11 mouse cellular contexts compared by ENCODE assay signal in the genomic region with DNA sequence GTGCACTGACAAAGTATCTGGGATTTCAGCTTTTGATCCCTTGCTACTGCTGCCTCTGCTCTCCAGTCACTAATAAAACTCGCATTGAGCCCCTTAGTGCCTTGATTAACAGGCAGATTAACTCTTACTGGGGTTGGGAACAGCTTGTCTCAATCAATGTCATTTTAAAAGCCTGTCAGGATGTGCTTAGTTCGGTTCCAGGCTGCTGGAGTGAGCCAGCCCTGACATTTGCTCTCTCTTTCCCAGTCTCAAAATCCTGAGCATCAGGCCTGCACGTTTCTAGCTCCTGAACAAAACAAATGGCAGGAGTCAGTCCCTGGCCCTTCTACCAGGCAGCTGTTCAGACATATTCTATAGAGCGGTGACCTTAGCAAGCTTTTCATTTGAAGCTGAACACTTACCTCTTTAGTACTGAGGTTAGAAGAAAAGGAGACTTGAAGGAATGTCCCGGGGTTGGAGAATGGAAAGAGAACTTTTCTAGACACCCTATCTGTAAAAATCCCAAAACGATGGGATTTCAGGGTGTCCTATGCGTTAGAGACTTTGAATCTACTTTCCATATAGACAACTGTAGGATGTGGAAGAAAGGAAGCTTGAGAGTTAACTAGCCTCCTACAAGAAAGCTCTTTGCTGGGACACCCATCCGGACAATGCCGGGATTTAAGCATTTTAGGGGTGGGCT. TPM values are rescaled to one million over a fixed set of nuclear protein-coding genes. Genes with fewer than 3 reads are reported as not detected.
A peak's percentile ranks its signal among the peaks of the same experiment; 100 is the strongest.
DNase-seq lines count a peak whose midpoint lies in the region; ATAC-seq and TF ChIP-seq lines count a peak whose summit lies in the region.
"Had no signal": no experiment of that assay in that cellular context is flagged by ENCODE, and none has a peak within 500 bp of the region (broad histone marks: within the 10 kb centered on the region; RNA-seq: fewer than 3 reads in every experiment).

No protein-coding gene starts in this region.

- no peak for DNase-seq in layer of hippocampus, adult 2 months (ENCODE audit: low spot score in 2 of 2)
- DNase-seq in layer of hippocampus, adult 11-12 months (ENCODE audit: low spot score): no peak
- DNase-seq in embryonic facial prominence, embryonic 14.5 days (ENCODE audit: low spot score): no peak
- no peak for DNase-seq in hindbrain, embryonic 14.5 days (ENCODE audit: low spot score)
- no peak for DNase-seq in urinary bladder, adult 18-20 months (ENCODE audit: low spot score in 2 of 2)
- DNase-seq: heart, postnatal 36 days had no signal

- H3K27ac ChIP-seq in layer of hippocampus, adult 2 months: peak overlapping the region; percentile 47; the same call in 1 of the 2 replicates
- no peak overlapping the region for H3K27ac ChIP-seq in embryonic facial prominence, embryonic 14.5 days (replicated peaks; ENCODE audit: low read depth, low read length)
- no peak overlapping the region for H3K27ac ChIP-seq in hindbrain, embryonic 14.5 days
- H3K27ac ChIP-seq in olfactory bulb, adult 2 months (ENCODE audit: insufficient read depth, low read depth, low read length): peak overlapping the region; percentile 43; the same call in 1 of the 2 replicates
- no peak overlapping the region for H3K27ac ChIP-seq in liver, embryonic 12.5 days

- ATAC-seq in embryonic facial prominence, embryonic 14.5 days (ENCODE audit: low read depth): no peak
- ATAC-seq in hindbrain, embryonic 14.5 days (ENCODE audit: low FRiP score): no peak
- ATAC-seq in granulocyte monocyte progenitor cell, adult 5-6 weeks (replicated peaks; ENCODE audit: poor library complexity, severe bottlenecking): no peak
- ATAC-seq in liver, embryonic 12.5 days: no peak

- H3K9me3 ChIP-seq in embryonic facial prominence, embryonic 14.5 days (ENCODE audit: control insufficient read depth, low read length): no peaks in the 10 kb centered on the region
- H3K9me3 ChIP-seq in hindbrain, embryonic 14.5 days (ENCODE audit: control insufficient read depth, low read length): no peaks in the 10 kb centered on the region
- no peaks in the 10 kb centered on the region for H3K9me3 ChIP-seq in liver, embryonic 12.5 days (replicated peaks)

- no peak for TF ChIP-seq POLR2A in olfactory bulb, adult 2 months (IDR thresholded peaks at IDR 0.05; ENCODE audit: insufficient read depth, low read depth, low read length)

- H3K4me1 ChIP-seq in embryonic facial prominence, embryonic 14.5 days (ENCODE audit: control insufficient read depth, insufficient read depth, low read length): 0 out of 2 replicates have a peak, but pooled peaks cover 7% of the 10 kb centered on the region
- peaks cover 10% of the 10 kb centered on the region; the same call in 1 of the 2 replicates for H3K4me1 ChIP-seq in hindbrain, embryonic 14.5 days (replicated peaks; ENCODE audit: control insufficient read depth, insufficient read depth, low read length)
- H3K4me1 ChIP-seq in olfactory bulb, adult 2 months (ENCODE audit: control insufficient read depth, insufficient read depth, low read length): peaks cover 42% of the 10 kb centered on the region
- H3K4me1 ChIP-seq in liver, embryonic 12.5 days: peaks cover 35% of the 10 kb centered on the region

- peaks cover 100% of the 10 kb centered on the region for H3K27me3 ChIP-seq in embryonic facial prominence, embryonic 14.5 days (replicated peaks; ENCODE audit: control insufficient read depth, insufficient read depth, low read length)
- H3K27me3 ChIP-seq in hindbrain, embryonic 14.5 days (ENCODE audit: control insufficient read depth, insufficient read depth, low read length): peaks cover 99% of the 10 kb centered on the region
- peaks cover 100% of the 10 kb centered on the region for H3K27me3 ChIP-seq in liver, embryonic 12.5 days (replicated peaks)

- no peaks in the 10 kb centered on the region for H3K36me3 ChIP-seq in embryonic facial prominence, embryonic 14.5 days (ENCODE audit: control insufficient read depth, insufficient read depth, low read length)
- no peaks in the 10 kb centered on the region for H3K36me3 ChIP-seq in hindbrain, embryonic 14.5 days (replicated peaks; ENCODE audit: control insufficient read depth, insufficient read depth)
- no peaks in the 10 kb centered on the region for H3K36me3 ChIP-seq in liver, embryonic 12.5 days

- H3K4me2 ChIP-seq in embryonic facial prominence, embryonic 14.5 days (ENCODE audit: low read depth, low read length): no peak overlapping the region; the same call in 1 of the 2 replicates
- H3K4me2 ChIP-seq in hindbrain, embryonic 14.5 days (replicated peaks): peak overlapping the region; percentile 45; the same call in 1 of the 2 replicates
- H3K4me2 ChIP-seq in liver, embryonic 12.5 days: no peak overlapping the region

- H3K4me3 ChIP-seq in layer of hippocampus, adult 2 months: no peak overlapping the region; the same call in 1 of the 2 replicates
- H3K4me3 ChIP-seq in embryonic facial prominence, embryonic 14.5 days (ENCODE audit: low read depth, low read length): no peak overlapping the region; the same call in 1 of the 2 replicates
- H3K4me3 ChIP-seq in hindbrain, embryonic 14.5 days (replicated peaks; ENCODE audit: low read length): peak overlapping the region; percentile 5
- H3K4me3 ChIP-seq in olfactory bulb, adult 2 months (ENCODE audit: insufficient read depth, low read depth, low read length): no peak overlapping the region
- no peak overlapping the region for H3K4me3 ChIP-seq in liver, embryonic 12.5 days

- WGBS in embryonic facial prominence, embryonic 14.5 days: 3% methylated on average over 9 of the region's 9 CpGs
- 6% methylated on average over 9 of the region's 9 CpGs for WGBS in hindbrain, embryonic 14.5 days
- 50% methylated on average over 9 of the region's 9 CpGs for WGBS in olfactory bulb, adult 2 months
- 3% methylated on average over 9 of the region's 9 CpGs for WGBS in liver, embryonic 12.5 days (ENCODE audit: insufficient replicate concordance)

- H3K9ac ChIP-seq in embryonic facial prominence, embryonic 14.5 days (ENCODE audit: low read depth, low read length): 0 out of 2 replicates have a peak overlapping the region, but pooled peaks have one; percentile 20
- H3K9ac ChIP-seq in hindbrain, embryonic 14.5 days: 0 out of 2 replicates have a peak overlapping the region, but pooled peaks have one; percentile 0
- H3K9ac ChIP-seq in liver, embryonic 12.5 days: no peak overlapping the region

- no peak for TF ChIP-seq CTCF in layer of hippocampus, adult 2 months (conservative IDR thresholded peaks at IDR 0.05)
- TF ChIP-seq CTCF in olfactory bulb, adult 2 months (IDR thresholded peaks at IDR 0.05; ENCODE audit: insufficient read depth, low read depth, low read length): no peak

RNA-seq across cellular contexts. Expression of a gene that starts 2.6 kb away (rescaled TPM):
- 10 to 100 TPM; 10.5 to 13.5 TPM for total RNA-seq in layer of hippocampus, adult 2 months (2021)
- 1.8 and 2.6 TPM in 2 replicates for polyA plus RNA-seq in embryonic facial prominence, embryonic 14.5 days (2014; fragmentation: Nextera tagmentation; extraction: Ambion mirVana)
- polyA plus RNA-seq in hindbrain, embryonic 14.5 days (2014; fragmentation: Nextera tagmentation; extraction: Ambion mirVana): 26.9 and 28.1 TPM in 2 replicates
- polyA plus RNA-seq in olfactory bulb, adult 2 months (2012; ENCODE audit: insufficient read depth, insufficient read length, low replicate concordance, missing spikeins): not detected in 2 replicates
- total RNA-seq in granulocyte monocyte progenitor cell, adult 5-6 weeks (2014; fragmentation: Nextera tagmentation): not detected in 2 replicates
- 0.10 TPM in 1 of 2 replicates, not detected in the other for total RNA-seq in granulocyte monocyte progenitor cell, adult 5-6 weeks (2017)
- polyA plus RNA-seq in liver, embryonic 12.5 days (2016; fragmentation: Nextera tagmentation; extraction: Ambion mirVana): 0.05 TPM in 1 of 2 replicates, not detected in the other
- total RNA-seq: heart, postnatal 36 days; megakaryocyte, adult 5-6 weeks had no signal
- polyA plus RNA-seq: gonadal fat pad, adult 2 months had no signal

Comparison
In these comparisons a context has a peak if more than half of its experiments do, and no peak if none do; other contexts are left out.
1. H3K27ac ChIP-seq: peak in layer of hippocampus, adult 2 months (single experiment) and olfactory bulb, adult 2 months (single experiment); none in embryonic facial prominence, embryonic 14.5 days (single experiment), hindbrain, embryonic 14.5 days (single experiment) and liver, embryonic 12.5 days (single experiment).